Mouse (Mus musculus): Measurements from ENCODE around the gene Psmd6.

Gene Psmd6

GRCm38 (mm10) chr14:14120230-14121096 lies at the start of gene Psmd6:
Gene Psmd6, minus strand, starts transcription at chr14:14120984.
- DNase-seq (ENCODE audit: low spot score): peak; percentile 90

- DNase-seq (ENCODE audit: low spot score): no peak
Measured at GRCm38 (mm10) chr14:14110710-14111109, 10.1 kb downstream of the Psmd6 start.

- no peak for DNase-seq (ENCODE audit: low spot score)
Measured at GRCm38 (mm10) chr14:14104930-14105318, 15.9 kb downstream of the Psmd6 start.

GRCm38 (mm10) chr14:14104213-14104929 lies 16.4 kb downstream of the Psmd6 start:
- no peak for DNase-seq (ENCODE audit: low spot score)

- DNase-seq (ENCODE audit: low spot score): no peak
Measured at GRCm38 (mm10) chr14:14101296-14101695, 19.5 kb downstream of the Psmd6 start.

- DNase-seq (ENCODE audit: low spot score): no peak
Measured at GRCm38 (mm10) chr14:14100773-14101280, 20.0 kb downstream of the Psmd6 start.

GRCm38 (mm10) chr14:14098330-14098980 lies 22.3 kb downstream of the Psmd6 start:
- DNase-seq (ENCODE audit: low spot score): peak; percentile 82

- DNase-seq (ENCODE audit: low spot score): no peak
Measured at GRCm38 (mm10) chr14:14090571-14090970, 30.2 kb downstream of the Psmd6 start.

GRCm38 (mm10) chr14:14088016-14088791 lies 32.6 kb downstream of the Psmd6 start:
- DNase-seq (ENCODE audit: low spot score): peak; percentile 18

GRCm38 (mm10) chr14:14087348-14087747 lies 33.4 kb downstream of the Psmd6 start:
- no peak for DNase-seq (ENCODE audit: low spot score)

GRCm38 (mm10) chr14:14086711-14087263 lies 34.0 kb downstream of the Psmd6 start:
- DNase-seq (ENCODE audit: low spot score): no peak

- no peak for DNase-seq (ENCODE audit: low spot score)
Measured at GRCm38 (mm10) chr14:14083811-14084210, 37.0 kb downstream of the Psmd6 start.

GRCm38 (mm10) chr14:14080604-14081194 lies 40.1 kb downstream of the Psmd6 start:
- no peak for DNase-seq (ENCODE audit: low spot score)

- DNase-seq (ENCODE audit: low spot score): no peak
Measured at GRCm38 (mm10) chr14:14071456-14071855, 49.3 kb downstream of the Psmd6 start.

- DNase-seq (ENCODE audit: low spot score): no peak
Measured at GRCm38 (mm10) chr14:14070541-14071315, 50.1 kb downstream of the Psmd6 start.

- peak; percentile 21 for DNase-seq (ENCODE audit: low spot score)
Measured at GRCm38 (mm10) chr14:14068553-14068952, 52.2 kb downstream of the Psmd6 start.

- peak; percentile 75 for DNase-seq (ENCODE audit: low spot score)
Measured at GRCm38 (mm10) chr14:14067648-14068472, 52.9 kb downstream of the Psmd6 start.

GRCm38 (mm10) chr14:14066241-14066640 lies 54.5 kb downstream of the Psmd6 start:
- DNase-seq (ENCODE audit: low spot score): no peak

GRCm38 (mm10) chr14:14065142-14065498 lies 55.7 kb downstream of the Psmd6 start:
- no peak for DNase-seq (ENCODE audit: low spot score)
